Mouse (Mus musculus): ENCODE data around the gene Flnb.

- TF ChIP-seq CTCF (IDR thresholded peaks at IDR 0.05; ENCODE audit: low read depth, low read length) (no peak), POLR2A (IDR thresholded peaks at IDR 0.05; ENCODE audit: insufficient read depth, low read length) (no peak)
These were observed 144.9 kb downstream of the Flnb start for GRCm38 (mm10) chr14:7962626-7963025.

All from ES-Bruce4 (cell line).